Mouse (Mus musculus) midbrain, postnatal 0 days (tissue): ENCODE measurements around the gene Slc8a3. TPM values are rescaled to one million over a fixed set of nuclear protein-coding genes. Genes with fewer than 3 reads are reported as not detected.

ENCODE experiments used
- ATAC-seq: fragments of 200-750 bp; cut with Nextera tagmentation; 2 replicates; pipeline ENCODE4 v1.8.0; 2017; ENCODE audit warnings: moderate number of reproducible peaks, mild to moderate bottlenecking, moderate TSS enrichment, moderate library complexity; ENCODE audit not compliant: low FRiP score
- DNase-seq: peaks from one replicate; pipeline ENCODE4 v3.0.0-alpha.2; 2015; ENCODE audit warnings: low spot score
- H3K27ac ChIP-seq: fragments of 300-500 bp; sonication (generic); 2 replicates; pipeline ENCODE4 v1.5.1; 2014; ENCODE audit warnings: low read depth, mild to moderate bottlenecking, low read length, mixed read lengths
- H3K27me3 ChIP-seq: fragments of 300-500 bp; sonication (generic); 2 replicates; pipeline ENCODE4 v1.6.1; 2014; ENCODE audit warnings: low read length, control low read depth, mixed read lengths; ENCODE audit not compliant: insufficient read depth
- H3K36me3 ChIP-seq: fragments of 300-500 bp; sonication (generic); 2 replicates; pipeline ENCODE4 v1.6.1; 2014; ENCODE audit warnings: low read length, control low read depth, mixed read lengths; ENCODE audit not compliant: insufficient read depth
- H3K4me1 ChIP-seq: fragments of 300-500 bp; sonication (generic); 2 replicates; pipeline ENCODE4 v1.6.1; 2014; ENCODE audit warnings: mild to moderate bottlenecking, control low read depth, antibody characterized with exemption, low read length, mixed read lengths; ENCODE audit not compliant: insufficient read depth
- H3K4me2 ChIP-seq: fragments of 300-500 bp; sonication (generic); 2 replicates; pipeline ENCODE4 v1.6.1; 2014; ENCODE audit warnings: low read depth, mild to moderate bottlenecking, low read length, mixed read lengths; ENCODE audit not compliant: poor library complexity, severe bottlenecking
- H3K4me3 ChIP-seq: fragments of 300-500 bp; sonication (generic); 2 replicates; pipeline ENCODE4 v1.5.1; 2014; ENCODE audit warnings: low read depth, mild to moderate bottlenecking, low read length, moderate library complexity
- H3K9ac ChIP-seq: fragments of 300-500 bp; sonication (generic); replicated peaks from 2 replicates; pipeline ENCODE4 v1.6.1; 2014; ENCODE audit warnings: mild to moderate bottlenecking, low read length, moderate library complexity, mixed read lengths; ENCODE audit not compliant: poor library complexity, severe bottlenecking
- H3K9me3 ChIP-seq: fragments of 300-500 bp; sonication (generic); 2 replicates; pipeline ENCODE4 v1.6.1; 2016; ENCODE audit warnings: low read length, control low read depth
- CTCF ChIP-seq: IDR thresholded peaks from 2 replicates; pipeline ENCODE4 v1.5.1; 2016; ENCODE audit warnings: antibody characterized with exemption, mild to moderate bottlenecking
- WGBS: fragments of 180-500 bp; shearing (Covaris S2); extraction: QIAGEN DNeasy Blood & Tissue Kit; methylation state at CpG from one replicate; pipeline ENCODE4 v1.1.7; 2014; 5-methylcytosine and 5-hydroxymethylcytosine counted together
- polyA plus RNA-seq: library from polyadenylated mRNA; unstranded; fragments of >200 nt; fragmentation: Nextera tagmentation; extraction: Ambion mirVana; gene quantifications from 2 replicates; pipeline ENCODE4 v1.2.1, GENCODE M21; 2015
- total RNA-seq: library from RNA; depleted of rRNA; stranded (reverse); fragments of >200 nt; gene quantifications from 2 replicates; pipeline ENCODE4 v1.2.3, GENCODE M21; 2014

The Slc8a3 gene
- total and polyA plus RNA-seq, 2 experiments from 2014 or later = 13.4 to 52.3 TPM

DNA sequence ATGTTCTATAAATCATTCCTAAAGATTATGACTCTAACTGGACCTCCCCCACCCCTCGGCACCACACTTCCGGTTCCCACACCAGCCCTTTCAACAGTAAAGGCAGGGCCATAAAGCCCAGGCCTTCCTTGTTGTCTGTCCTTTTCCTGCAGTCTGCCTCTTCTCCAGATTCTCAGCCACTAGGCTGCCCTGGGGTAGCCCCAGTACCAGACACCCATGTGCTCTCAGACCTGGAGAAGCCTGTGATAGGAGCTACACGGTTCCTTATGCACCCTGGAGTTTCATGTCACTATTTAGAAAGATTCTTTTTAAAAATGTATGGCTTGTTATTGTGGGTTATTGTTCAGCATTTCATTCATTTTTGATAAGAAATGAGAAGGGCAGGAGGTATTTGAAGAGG is 172.6 kb downstream of the Slc8a3 start:
- no peaks in the 10 kb centered on the region for H3K9me3 ChIP-seq
- H3K4me3 ChIP-seq = no peak overlapping the region
- DNase-seq = no peak
- no peak for ATAC-seq
- H3K27ac ChIP-seq = no peak overlapping the region
- H3K27me3 ChIP-seq = no peaks in the 10 kb centered on the region
- no peaks in the 10 kb centered on the region for H3K36me3 ChIP-seq
- no peak for TF ChIP-seq CTCF
- no peak overlapping the region for H3K4me2 ChIP-seq
- WGBS = 92% methylated on average over 3 of the region's 3 CpGs
- no peak overlapping the region for H3K9ac ChIP-seq
- H3K4me1 ChIP-seq = no peaks in the 10 kb centered on the region

DNA sequence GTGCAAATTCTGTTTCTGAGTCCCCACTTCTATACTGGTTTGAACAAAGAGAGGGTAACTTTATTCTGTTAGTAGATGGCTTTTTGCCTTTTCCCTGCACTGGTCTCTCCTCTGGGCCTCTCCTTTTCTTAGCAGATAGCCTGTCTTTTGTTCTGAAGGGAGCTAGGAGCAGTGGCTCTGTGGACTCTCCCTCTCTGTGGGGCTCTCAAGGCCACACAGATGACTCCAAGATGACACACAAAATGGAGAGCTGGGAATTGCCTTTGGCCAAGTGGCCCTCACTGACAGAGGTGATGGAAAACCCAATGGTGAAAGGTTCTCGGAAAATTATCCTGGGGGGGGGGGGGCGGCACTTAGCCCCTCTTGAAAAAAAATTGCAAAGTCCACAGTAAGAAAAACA is 173.0 kb downstream of the Slc8a3 start:
- no peaks in the 10 kb centered on the region for H3K4me1 ChIP-seq
- DNase-seq = no peak

GRCm38 (mm10) chr12:81156841-81157240 is 176.1 kb downstream of the Slc8a3 start:
- Histone ChIP-seq H3K36me3 (no peaks in the 10 kb centered on the region), H3K4me1 (no peaks in the 10 kb centered on the region), H3K9ac (no peak overlapping the region), H3K27ac (no peak overlapping the region), H3K4me2 (no peak overlapping the region), H3K4me3 (no peak overlapping the region), H3K9me3 (no peaks in the 10 kb centered on the region), H3K27me3 (no peaks in the 10 kb centered on the region)
- DNase-seq (no peak), ATAC-seq (no peak)
- TF ChIP-seq CTCF = no peak
- WGBS = 88% methylated on average over 8 of the region's 8 CpGs

More for the DNA sequence above, 173.0 kb downstream of the Slc8a3 start:
- H3K9me3 ChIP-seq = no peaks in the 10 kb centered on the region
- H3K36me3 ChIP-seq = no peaks in the 10 kb centered on the region
- no peak for TF ChIP-seq CTCF
- 84% methylated on average over 2 of the region's 2 CpGs for WGBS
- H3K9ac ChIP-seq = no peak overlapping the region
- H3K27me3 ChIP-seq = no peaks in the 10 kb centered on the region
- no peak overlapping the region for H3K27ac ChIP-seq
- no peak overlapping the region for H3K4me3 ChIP-seq
- no peak for ATAC-seq
- no peak overlapping the region for H3K4me2 ChIP-seq

DNA sequence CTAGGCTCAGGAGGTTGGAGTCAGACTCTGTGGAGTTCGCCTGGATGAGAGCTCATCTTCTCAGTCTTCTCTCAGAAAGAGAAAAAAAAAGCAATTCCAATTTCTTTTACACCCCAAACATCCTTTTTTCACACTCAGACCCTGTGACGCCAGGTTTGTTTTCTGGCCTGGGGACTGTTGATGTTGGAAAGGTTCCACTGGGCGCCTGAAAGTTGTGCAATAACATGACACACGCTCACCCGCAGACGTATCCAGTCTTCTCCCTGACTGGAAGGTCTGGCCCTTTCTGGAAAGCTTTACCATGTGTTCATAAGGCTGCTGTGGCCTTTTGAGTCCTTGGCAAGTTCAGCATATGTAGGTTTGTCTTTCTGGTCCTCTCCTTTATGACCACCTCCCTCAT is 177.3 kb downstream of the Slc8a3 start:
- no peaks in the 10 kb centered on the region for H3K36me3 ChIP-seq
- H3K4me3 ChIP-seq = no peak overlapping the region
- no peak for DNase-seq
- no peak overlapping the region for H3K27ac ChIP-seq
- no peak overlapping the region for H3K4me2 ChIP-seq
- H3K9ac ChIP-seq = no peak overlapping the region
- no peaks in the 10 kb centered on the region for H3K4me1 ChIP-seq
- no peak for ATAC-seq
- TF ChIP-seq CTCF = no peak
- 86% methylated on average over 6 of the region's 6 CpGs for WGBS
- no peaks in the 10 kb centered on the region for H3K9me3 ChIP-seq
- no peaks in the 10 kb centered on the region for H3K27me3 ChIP-seq

GRCm38 (mm10) chr12:81152082-81152481 is 180.9 kb downstream of the Slc8a3 start:
- H3K36me3 ChIP-seq = no peaks in the 10 kb centered on the region
- H3K9me3 ChIP-seq = no peaks in the 10 kb centered on the region
- H3K9ac ChIP-seq = no peak overlapping the region
- no peak overlapping the region for H3K27ac ChIP-seq
- DNase-seq (no peak), ATAC-seq (no peak)
- H3K27me3 ChIP-seq = no peaks in the 10 kb centered on the region
- H3K4me3 ChIP-seq = no peak overlapping the region
- 62% methylated on average over 2 of the region's 2 CpGs for WGBS
- H3K4me2 ChIP-seq = no peak overlapping the region
- TF ChIP-seq CTCF = no peak
- H3K4me1 ChIP-seq = no peaks in the 10 kb centered on the region

DNA sequence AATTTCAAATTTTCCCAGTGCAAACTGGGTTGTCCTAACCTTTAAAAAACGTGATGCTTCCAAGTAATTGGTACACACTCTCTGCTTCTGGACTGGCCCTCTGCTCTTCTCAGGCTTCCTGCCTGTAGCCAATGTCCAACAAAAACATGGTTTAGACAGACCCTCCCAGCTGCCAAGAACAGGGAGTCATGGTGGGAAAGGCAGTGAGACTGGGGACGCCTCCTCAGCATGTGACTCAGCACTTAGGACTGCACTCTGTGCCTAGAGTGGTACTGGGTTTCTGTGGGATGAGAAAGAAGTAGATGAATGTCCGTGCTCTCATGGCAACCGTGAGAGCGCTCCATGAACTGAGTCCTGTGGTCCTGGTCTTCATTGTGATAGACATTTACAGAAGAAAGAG is 182.1 kb downstream of the Slc8a3 start:
- DNase-seq (peak; percentile 31), ATAC-seq (no peak)
- no peak overlapping the region for H3K27ac ChIP-seq
- H3K4me3 ChIP-seq = no peak overlapping the region
- no peak overlapping the region for H3K4me2 ChIP-seq
- no peaks in the 10 kb centered on the region for H3K36me3 ChIP-seq
- no peaks in the 10 kb centered on the region for H3K9me3 ChIP-seq
- TF ChIP-seq CTCF = no peak
- H3K27me3 ChIP-seq = no peaks in the 10 kb centered on the region
- no peak overlapping the region for H3K9ac ChIP-seq
- 82% methylated on average over 5 of the region's 5 CpGs for WGBS
- H3K4me1 ChIP-seq = no peaks in the 10 kb centered on the region
